Mouse (Mus musculus): Measurements from ENCODE around the gene Dusp14. TPM values are rescaled to one million over a fixed set of nuclear protein-coding genes. Genes with fewer than 3 reads are reported as not detected.

Gene Dusp14
- 19.4 and 24.0 TPM in 2 replicates for polyA plus RNA-seq (2015; fragmentation: Nextera tagmentation; extraction: Ambion mirVana)

DNA sequence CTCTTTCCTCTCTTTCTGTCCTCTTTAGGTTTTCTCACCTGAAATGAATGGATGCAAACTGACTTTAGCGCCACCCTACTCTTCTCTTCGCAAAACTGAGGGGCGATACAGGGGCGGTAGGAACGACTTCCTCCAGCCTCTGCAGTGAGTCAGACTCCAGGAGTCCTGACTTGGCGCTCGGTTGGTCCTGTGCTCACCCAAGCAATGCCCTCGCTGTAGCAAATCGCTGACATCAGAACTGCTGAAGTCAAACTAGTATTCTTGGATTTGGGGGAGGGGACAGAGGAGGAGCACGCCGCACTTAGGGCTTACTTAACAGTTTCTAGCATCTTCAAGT lies at the start of gene Dusp14:
Gene Dusp14 (minus strand): TSS at position 228 of the 337 bp plus-strand sequence.
- WGBS: 16% methylated on average over 11 of the region's 11 CpGs
- Histone ChIP-seq H3K4me1 (ENCODE audit: control insufficient read depth, insufficient read depth, low read length) (peaks cover 27% of the 10 kb centered on the region), H3K9me3 (replicated peaks; ENCODE audit: control insufficient read depth, low read length) (no peaks in the 10 kb centered on the region), H3K4me3 (replicated peaks; ENCODE audit: low read length) (peak within 1 kb of the TSS; percentile 60), H3K36me3 (ENCODE audit: control insufficient read depth, insufficient read depth, low read length) (no peaks in the 10 kb centered on the region), H3K9ac (ENCODE audit: low read length) (peak within 1 kb of the TSS; percentile 87), H3K27ac (ENCODE audit: low read length) (peak within 1 kb of the TSS; percentile 14), H3K27me3 (ENCODE audit: control insufficient read depth, insufficient read depth, low read length) (peaks cover 4% of the 10 kb centered on the region; the same call in 1 of the 2 replicates), H3K4me2 (ENCODE audit: low read depth, low read length) (peak within 1 kb of the TSS; percentile 70)
- ATAC-seq (ENCODE audit: insufficient read depth, low FRiP score): no peak

DNA sequence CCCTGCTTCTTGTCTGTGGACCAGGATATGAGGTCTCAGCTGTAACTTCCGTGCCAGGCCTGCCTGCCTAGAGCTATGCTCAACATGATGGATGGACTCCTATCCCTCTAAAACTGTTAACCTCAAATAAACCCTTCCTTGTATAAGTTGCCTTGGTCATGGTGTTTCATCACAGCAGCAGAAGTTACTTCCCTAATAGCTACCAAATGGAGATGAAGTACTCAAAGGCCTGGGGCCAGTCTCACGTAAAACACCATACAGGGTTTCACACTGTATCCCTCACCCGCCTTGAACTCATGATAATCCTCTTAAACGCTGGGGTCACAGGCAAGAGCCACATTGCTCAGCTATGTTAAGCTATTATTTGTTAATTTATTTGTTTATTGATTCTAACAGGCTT lies 48.4 kb upstream of the Dusp14 start:
- Histone ChIP-seq H3K36me3 (ENCODE audit: control insufficient read depth, insufficient read depth, low read length) (peaks cover 23% of the 10 kb centered on the region; the same call in 1 of the 2 replicates), H3K4me2 (ENCODE audit: low read depth, low read length) (no peak overlapping the region), H3K27me3 (ENCODE audit: control insufficient read depth, insufficient read depth, low read length) (no peaks in the 10 kb centered on the region), H3K9ac (ENCODE audit: low read length) (no peak overlapping the region), H3K27ac (ENCODE audit: low read length) (no peak overlapping the region), H3K9me3 (replicated peaks; ENCODE audit: control insufficient read depth, low read length) (no peaks in the 10 kb centered on the region), H3K4me1 (ENCODE audit: control insufficient read depth, insufficient read depth, low read length) (0 out of 2 replicates have a peak, but pooled peaks cover 9% of the 10 kb centered on the region), H3K4me3 (replicated peaks; ENCODE audit: low read length) (no peak overlapping the region)
- ATAC-seq (ENCODE audit: insufficient read depth, low FRiP score): no peak
- 89% methylated on average over 4 of the region's 4 CpGs for WGBS

DNA sequence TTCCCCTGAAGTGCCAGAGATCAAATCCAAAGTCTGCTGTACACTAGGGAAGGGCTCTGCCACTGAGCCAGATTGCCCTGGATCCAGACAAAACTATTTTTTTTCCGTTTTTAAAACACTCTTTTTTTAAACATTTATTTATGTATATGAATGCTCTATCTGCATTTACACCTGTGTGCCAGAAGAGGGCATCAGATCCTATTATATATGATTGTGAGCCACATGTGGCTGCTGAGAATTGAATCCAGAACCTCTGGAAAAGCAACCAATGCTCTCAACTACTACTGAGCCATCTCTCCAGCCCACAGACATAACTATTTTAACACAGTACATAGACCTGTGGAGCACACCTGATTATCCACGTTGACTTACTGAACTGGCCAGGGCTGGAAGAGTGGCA lies 47.2 kb upstream of the Dusp14 start:
- Histone ChIP-seq H3K27me3 (ENCODE audit: control insufficient read depth, insufficient read depth, low read length) (no peaks in the 10 kb centered on the region), H3K9ac (ENCODE audit: low read length) (no peak overlapping the region), H3K27ac (ENCODE audit: low read length) (no peak overlapping the region), H3K36me3 (ENCODE audit: control insufficient read depth, insufficient read depth, low read length) (peaks cover 23% of the 10 kb centered on the region; the same call in 1 of the 2 replicates), H3K9me3 (replicated peaks; ENCODE audit: control insufficient read depth, low read length) (no peaks in the 10 kb centered on the region), H3K4me2 (ENCODE audit: low read depth, low read length) (no peak overlapping the region), H3K4me1 (ENCODE audit: control insufficient read depth, insufficient read depth, low read length) (0 out of 2 replicates have a peak, but pooled peaks cover 6% of the 10 kb centered on the region), H3K4me3 (replicated peaks; ENCODE audit: low read length) (no peak overlapping the region)
- ATAC-seq (ENCODE audit: insufficient read depth, low FRiP score): no peak
- 63% methylated on average over 2 of the region's 2 CpGs for whole genome bisulfite sequencing

DNA sequence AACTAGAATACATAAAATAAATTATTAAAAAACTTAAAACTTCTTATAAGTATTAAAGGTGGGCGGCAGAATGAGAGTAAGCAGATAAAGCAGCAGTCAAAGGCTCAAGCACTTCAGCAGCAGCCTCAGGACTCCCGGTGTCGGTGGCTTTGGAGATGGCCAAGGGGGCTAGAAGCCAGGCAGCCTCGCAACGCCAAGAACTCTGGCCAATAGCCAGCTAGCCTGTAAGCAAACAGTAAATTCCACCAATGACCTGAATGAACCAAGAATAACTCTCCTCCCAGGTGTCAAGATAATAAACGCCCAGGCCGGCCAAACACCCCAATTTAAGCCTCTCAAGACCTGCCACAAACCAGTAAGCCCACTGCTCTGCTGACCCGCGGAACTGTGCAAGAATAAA lies 46.6 kb upstream of the Dusp14 start:
- no peak overlapping the region for H3K9ac ChIP-seq (ENCODE audit: low read length)
- H3K36me3 ChIP-seq (ENCODE audit: control insufficient read depth, insufficient read depth, low read length): peaks cover 24% of the 10 kb centered on the region; the same call in 1 of the 2 replicates
- 71% methylated on average over 9 of the region's 9 CpGs for WGBS
- H3K4me2 ChIP-seq (ENCODE audit: low read depth, low read length): no peak overlapping the region
- H3K27me3 ChIP-seq (ENCODE audit: control insufficient read depth, insufficient read depth, low read length): no peaks in the 10 kb centered on the region
- H3K9me3 ChIP-seq (replicated peaks; ENCODE audit: control insufficient read depth, low read length): no peaks in the 10 kb centered on the region
- ATAC-seq (ENCODE audit: insufficient read depth, low FRiP score): no peak
- H3K27ac ChIP-seq (ENCODE audit: low read length): no peak overlapping the region
- no peak overlapping the region for H3K4me3 ChIP-seq (replicated peaks; ENCODE audit: low read length)
- 0 out of 2 replicates have a peak, but pooled peaks cover under 1% of the 10 kb centered on the region for H3K4me1 ChIP-seq (ENCODE audit: control insufficient read depth, insufficient read depth, low read length)

DNA sequence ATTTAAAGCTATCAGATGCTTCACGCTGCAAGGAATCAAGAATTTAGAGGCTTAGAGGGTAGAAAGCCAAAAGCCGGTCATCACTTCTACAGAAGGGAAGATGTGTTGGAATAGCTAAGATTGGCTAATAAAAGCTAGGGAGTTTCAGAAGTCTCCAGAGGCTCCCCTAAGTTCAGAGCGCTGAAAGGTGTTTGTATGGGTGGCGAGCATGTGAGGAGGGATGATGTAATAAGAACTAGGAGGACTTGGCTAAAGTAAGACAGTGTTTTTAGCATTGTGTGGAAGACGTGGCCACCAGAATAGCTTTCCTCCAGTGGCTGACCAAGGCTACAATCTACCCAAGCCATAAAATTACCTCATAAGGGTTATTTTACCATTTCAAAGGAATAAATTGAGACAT lies 44.6 kb upstream of the Dusp14 start:
- Histone ChIP-seq H3K27ac (ENCODE audit: low read length) (no peak overlapping the region), H3K36me3 (ENCODE audit: control insufficient read depth, insufficient read depth, low read length) (peaks cover 20% of the 10 kb centered on the region), H3K27me3 (ENCODE audit: control insufficient read depth, insufficient read depth, low read length) (no peaks in the 10 kb centered on the region), H3K9ac (ENCODE audit: low read length) (no peak overlapping the region), H3K4me2 (ENCODE audit: low read depth, low read length) (no peak overlapping the region), H3K4me1 (ENCODE audit: control insufficient read depth, insufficient read depth, low read length) (no peaks in the 10 kb centered on the region), H3K4me3 (replicated peaks; ENCODE audit: low read length) (no peak overlapping the region), H3K9me3 (replicated peaks; ENCODE audit: control insufficient read depth, low read length) (no peaks in the 10 kb centered on the region)
- WGBS: 90% methylated on average over 5 of the region's 5 CpGs
- ATAC-seq (ENCODE audit: insufficient read depth, low FRiP score): no peak

DNA sequence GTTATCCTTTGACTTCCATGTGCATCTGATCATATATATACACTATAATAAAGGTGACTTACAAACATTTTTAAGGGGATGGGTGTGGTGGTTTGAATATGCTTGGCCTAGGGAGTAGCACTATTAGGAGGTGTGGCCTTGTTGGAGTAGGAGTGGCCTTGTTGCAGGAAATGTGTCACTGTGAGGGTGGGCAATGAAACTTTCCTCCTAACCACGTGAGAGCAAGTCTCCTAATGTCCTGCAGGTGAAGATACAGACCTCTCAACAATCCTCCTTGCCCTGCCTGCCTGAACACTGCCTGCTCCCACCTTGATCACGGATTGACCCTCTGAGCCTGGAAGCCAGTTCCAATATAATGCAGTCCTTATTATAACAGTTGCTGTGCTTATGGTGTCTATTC lies 38.1 kb upstream of the Dusp14 start:
- Histone ChIP-seq H3K27me3 (ENCODE audit: control insufficient read depth, insufficient read depth, low read length) (no peaks in the 10 kb centered on the region), H3K4me1 (ENCODE audit: control insufficient read depth, insufficient read depth, low read length) (no peaks in the 10 kb centered on the region), H3K9ac (ENCODE audit: low read length) (no peak overlapping the region), H3K9me3 (replicated peaks; ENCODE audit: control insufficient read depth, low read length) (no peaks in the 10 kb centered on the region), H3K4me2 (ENCODE audit: low read depth, low read length) (no peak overlapping the region), H3K27ac (ENCODE audit: low read length) (no peak overlapping the region), H3K36me3 (ENCODE audit: control insufficient read depth, insufficient read depth, low read length) (peaks cover 23% of the 10 kb centered on the region), H3K4me3 (replicated peaks; ENCODE audit: low read length) (no peak overlapping the region)
- no peak for ATAC-seq (ENCODE audit: insufficient read depth, low FRiP score)
- 69% methylated on average over 2 of the region's 2 CpGs for WGBS

DNA sequence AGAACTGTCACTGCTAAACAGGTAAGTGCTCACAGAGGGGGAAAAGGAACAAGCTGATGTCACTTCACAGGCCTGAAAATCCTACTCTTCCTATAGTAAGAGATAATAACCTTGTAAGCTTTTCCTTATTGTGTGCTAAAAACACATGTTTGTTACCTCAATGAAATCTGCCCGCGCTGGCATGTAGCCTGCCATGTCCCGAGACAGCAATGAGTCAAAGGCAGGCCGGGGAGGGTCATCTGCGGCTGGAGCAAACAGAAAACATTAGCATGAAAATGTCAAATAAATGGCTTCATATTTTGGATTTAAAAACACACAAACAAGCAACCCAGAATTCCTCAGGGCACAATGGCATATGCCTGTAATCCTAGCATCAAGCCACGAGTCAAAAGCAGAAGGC lies 35.0 kb upstream of the Dusp14 start:
- H3K9ac ChIP-seq (ENCODE audit: low read length): no peak overlapping the region
- H3K4me2 ChIP-seq (ENCODE audit: low read depth, low read length): no peak overlapping the region
- no peaks in the 10 kb centered on the region for H3K9me3 ChIP-seq (replicated peaks; ENCODE audit: control insufficient read depth, low read length)
- H3K27me3 ChIP-seq (ENCODE audit: control insufficient read depth, insufficient read depth, low read length): no peaks in the 10 kb centered on the region
- ATAC-seq (ENCODE audit: insufficient read depth, low FRiP score): no peak
- no peaks in the 10 kb centered on the region for H3K4me1 ChIP-seq (ENCODE audit: control insufficient read depth, insufficient read depth, low read length)
- peaks cover 14% of the 10 kb centered on the region for H3K36me3 ChIP-seq (ENCODE audit: control insufficient read depth, insufficient read depth, low read length)
- 91% methylated on average over 6 of the region's 6 CpGs for WGBS
- H3K4me3 ChIP-seq (replicated peaks; ENCODE audit: low read length): no peak overlapping the region
- H3K27ac ChIP-seq (ENCODE audit: low read length): no peak overlapping the region

DNA sequence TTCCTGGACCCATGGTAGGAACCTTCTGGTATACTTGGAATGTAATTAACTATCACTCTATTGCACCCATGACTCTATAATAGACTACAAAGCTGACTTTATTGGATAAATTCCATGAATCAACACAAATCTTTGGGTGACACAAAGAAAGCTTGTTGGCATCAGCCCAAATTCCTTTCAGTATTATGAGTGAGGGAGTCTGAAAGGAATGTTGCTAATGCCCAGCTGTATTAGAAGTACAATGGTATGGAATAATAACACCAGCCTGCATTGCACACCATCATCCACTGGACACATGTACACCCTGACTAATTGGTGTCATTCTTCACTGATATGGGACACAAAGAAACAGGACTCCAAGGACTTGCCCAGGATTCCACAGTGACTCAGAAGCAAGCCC lies 32.1 kb upstream of the Dusp14 start:
- Histone ChIP-seq H3K4me3 (replicated peaks; ENCODE audit: low read length) (no peak overlapping the region), H3K9me3 (replicated peaks; ENCODE audit: control insufficient read depth, low read length) (no peaks in the 10 kb centered on the region), H3K9ac (ENCODE audit: low read length) (no peak overlapping the region), H3K4me2 (ENCODE audit: low read depth, low read length) (no peak overlapping the region), H3K36me3 (ENCODE audit: control insufficient read depth, insufficient read depth, low read length) (0 out of 2 replicates have a peak, but pooled peaks cover 5% of the 10 kb centered on the region), H3K4me1 (ENCODE audit: control insufficient read depth, insufficient read depth, low read length) (no peaks in the 10 kb centered on the region), H3K27ac (ENCODE audit: low read length) (peak overlapping the region; percentile 42; the same call in 1 of the 2 replicates), H3K27me3 (ENCODE audit: control insufficient read depth, insufficient read depth, low read length) (no peaks in the 10 kb centered on the region)
- ATAC-seq (ENCODE audit: insufficient read depth, low FRiP score): no peak

DNA sequence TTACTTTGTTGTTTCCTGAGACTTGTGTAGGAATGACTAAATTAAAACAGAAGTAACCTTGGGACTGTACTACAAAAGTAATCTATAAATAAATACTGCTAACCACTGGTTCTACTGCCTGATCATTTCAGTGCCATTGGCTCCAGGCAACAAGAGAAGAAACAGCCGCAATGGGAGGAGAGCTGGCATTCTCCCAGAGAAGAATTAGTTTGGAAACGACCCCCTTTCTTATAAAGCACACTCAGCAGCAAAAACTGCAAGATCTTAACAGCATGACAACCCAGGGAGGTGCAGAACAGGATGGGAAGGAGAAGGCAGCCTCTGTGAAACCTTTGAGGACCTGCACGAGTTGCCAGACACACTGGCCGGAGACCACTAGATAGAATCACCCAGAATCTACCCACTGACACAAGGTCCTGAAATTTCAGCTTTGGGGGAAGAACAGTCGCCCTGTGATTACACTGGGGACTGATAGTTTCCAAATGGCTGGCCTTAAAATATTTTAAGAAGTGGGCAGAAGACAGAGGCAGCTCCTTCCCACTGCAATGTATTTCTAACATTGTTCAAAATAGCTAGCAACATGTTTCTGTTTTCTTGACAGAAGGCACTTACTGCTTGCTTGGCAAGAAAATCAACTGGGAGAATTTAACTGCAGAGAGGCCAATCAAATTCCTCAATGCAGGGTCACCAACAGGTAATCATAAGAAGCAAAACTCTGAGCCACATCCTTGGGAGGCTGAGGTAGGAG lies 28.4 kb upstream of the Dusp14 start:
- Histone ChIP-seq H3K4me1 (ENCODE audit: control insufficient read depth, insufficient read depth, low read length) (no peaks in the 10 kb centered on the region), H3K36me3 (ENCODE audit: control insufficient read depth, insufficient read depth, low read length) (no peaks in the 10 kb centered on the region)
- 71% methylated on average over 5 of the region's 5 CpGs for WGBS

More for the DNA sequence above, 28.4 kb upstream of the Dusp14 start:
- Histone ChIP-seq H3K27me3 (ENCODE audit: control insufficient read depth, insufficient read depth, low read length) (no peaks in the 10 kb centered on the region), H3K4me2 (ENCODE audit: low read depth, low read length) (no peak overlapping the region), H3K27ac (ENCODE audit: low read length) (no peak overlapping the region), H3K9me3 (replicated peaks; ENCODE audit: control insufficient read depth, low read length) (no peaks in the 10 kb centered on the region), H3K9ac (ENCODE audit: low read length) (no peak overlapping the region), H3K4me3 (replicated peaks; ENCODE audit: low read length) (no peak overlapping the region)
- no peak for ATAC-seq (ENCODE audit: insufficient read depth, low FRiP score)
